In the genomic region with DNA sequence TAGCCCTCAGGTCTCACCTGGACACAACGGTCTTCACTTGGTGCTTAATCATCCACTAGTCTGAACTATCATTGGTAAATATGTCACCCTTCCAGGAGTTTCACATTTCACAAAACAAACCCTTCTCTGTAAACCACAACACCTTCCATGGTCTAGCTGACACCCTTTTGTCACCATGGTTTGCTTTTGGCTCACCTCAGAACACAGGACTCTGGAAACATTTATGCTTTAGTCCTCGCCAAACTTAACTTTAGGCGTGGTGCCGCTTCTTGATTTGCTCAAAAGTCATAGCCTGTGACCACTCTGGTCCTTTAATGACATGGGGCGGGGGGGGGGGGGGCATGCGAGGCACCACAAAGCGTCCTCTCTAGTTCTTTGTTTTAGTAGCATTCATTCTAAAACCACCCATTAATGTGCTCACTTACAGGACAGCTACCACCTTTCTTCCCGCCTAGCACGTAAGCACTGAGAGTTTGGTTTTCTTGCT, we compare ENCODE assay signal across 7 mouse cellular contexts. TPM values are rescaled to one million over a fixed set of nuclear protein-coding genes. Genes with fewer than 3 reads are reported as not detected.
A peak's percentile ranks its signal among the peaks of the same experiment; 100 is the strongest.
DNase-seq lines count a peak whose midpoint lies in the region; ATAC-seq and TF ChIP-seq lines count a peak whose summit lies in the region.

No protein-coding gene starts in this region.

- TF ChIP-seq EP300 in stomach, postnatal 0 days (optimal IDR thresholded peaks at IDR 0.05), result no peak

- peak overlapping the region; percentile 70 for H3K4me2 ChIP-seq in forebrain, embryonic 13.5 days
- peak overlapping the region; percentile 96 for H3K4me2 ChIP-seq in liver, embryonic 12.5 days
- peak overlapping the region; percentile 48 for H3K4me2 ChIP-seq in stomach, postnatal 0 days (replicated peaks; ENCODE audit: low read depth)

- H3K36me3 ChIP-seq in spleen, adult 2 months (ENCODE audit: control insufficient read depth, insufficient read depth, low read length), result no peaks in the 10 kb centered on the region
- H3K36me3 ChIP-seq in forebrain, embryonic 13.5 days (ENCODE audit: poor library complexity, severe bottlenecking), result peaks cover under 1% of the 10 kb centered on the region; the same call in 1 of the 2 replicates
- H3K36me3 ChIP-seq in liver, embryonic 12.5 days, result peaks cover 14% of the 10 kb centered on the region
- H3K36me3 ChIP-seq in stomach, postnatal 0 days (ENCODE audit: control insufficient read depth, insufficient read depth, low read length), result no peaks in the 10 kb centered on the region

- no peak for ATAC-seq in forebrain, embryonic 13.5 days
- no peak for ATAC-seq in liver, embryonic 12.5 days
- ATAC-seq in stomach, postnatal 0 days (ENCODE audit: low FRiP score, low TSS enrichment), result no peak

- H3K27me3 ChIP-seq in spleen, adult 2 months (ENCODE audit: control insufficient read depth, insufficient read depth, low read length), result no peaks in the 10 kb centered on the region
- no peaks in the 10 kb centered on the region for H3K27me3 ChIP-seq in forebrain, embryonic 13.5 days
- H3K27me3 ChIP-seq in liver, embryonic 12.5 days (replicated peaks), result no peaks in the 10 kb centered on the region
- H3K27me3 ChIP-seq in stomach, postnatal 0 days (ENCODE audit: control insufficient read depth, insufficient read depth, low read length), result no peaks in the 10 kb centered on the region

- no peaks in the 10 kb centered on the region for H3K9me3 ChIP-seq in forebrain, embryonic 13.5 days (replicated peaks)
- H3K9me3 ChIP-seq in liver, embryonic 12.5 days (replicated peaks), result no peaks in the 10 kb centered on the region
- H3K9me3 ChIP-seq in stomach, postnatal 0 days (ENCODE audit: control insufficient read depth, low read length), result no peaks in the 10 kb centered on the region

- H3K4me1 ChIP-seq in spleen, adult 2 months (ENCODE audit: control insufficient read depth, insufficient read depth, insufficient read length), result peaks cover 37% of the 10 kb centered on the region; the same call in 1 of the 2 replicates
- peaks cover 38% of the 10 kb centered on the region for H3K4me1 ChIP-seq in forebrain, embryonic 13.5 days
- peaks cover 43% of the 10 kb centered on the region for H3K4me1 ChIP-seq in liver, embryonic 12.5 days
- H3K4me1 ChIP-seq in stomach, postnatal 0 days (replicated peaks; ENCODE audit: control insufficient read depth, insufficient read depth), result no peaks in the 10 kb centered on the region; the same call in 1 of the 2 replicates

- peak overlapping the region; percentile 71 for H3K9ac ChIP-seq in forebrain, embryonic 13.5 days
- peak overlapping the region; percentile 97 for H3K9ac ChIP-seq in liver, embryonic 12.5 days
- peak overlapping the region; percentile 68 for H3K9ac ChIP-seq in stomach, postnatal 0 days (ENCODE audit: low read length)

- TF ChIP-seq CTCF in spleen, adult 2 months (IDR thresholded peaks at IDR 0.05; ENCODE audit: extremely low read depth, insufficient read depth, insufficient read length, insufficient replicate concordance), result no peak
- TF ChIP-seq CTCF in stomach, postnatal 0 days (IDR thresholded peaks at IDR 0.05; ENCODE audit: low read depth), result no peak

- DNase-seq in spleen, adult 2 months (ENCODE audit: low read depth in 1 of 2, low spot score in 2 of 2), result no peak
- DNase-seq in spleen, postnatal 10 days (ENCODE audit: low spot score in 2 of 2), result no peak
- DNase-seq in stomach, postnatal 0 days (ENCODE audit: low spot score), result no peak
- no peak for DNase-seq in retina, embryonic 14.5 days (ENCODE audit: low spot score)
- DNase-seq in kidney, adult 9 months, result no peak

- 13% methylated on average over 9 of the region's 9 CpGs for WGBS in spleen, adult 2 months
- WGBS in forebrain, embryonic 13.5 days, result 44% methylated on average over 9 of the region's 9 CpGs
- WGBS in liver, embryonic 12.5 days (ENCODE audit: insufficient replicate concordance), result 34% methylated on average over 9 of the region's 9 CpGs
- 30% methylated on average over 9 of the region's 9 CpGs for WGBS in stomach, postnatal 0 days

- TF ChIP-seq POLR2A in spleen, adult 2 months (IDR thresholded peaks at IDR 0.05; ENCODE audit: low read depth, low read length), result no peak

- H3K4me3 ChIP-seq in spleen, adult 2 months (ENCODE audit: extremely low read depth, insufficient read depth, insufficient read length), result peak overlapping the region; percentile 55; the same call in 1 of the 2 replicates
- H3K4me3 ChIP-seq in forebrain, embryonic 13.5 days, result peak overlapping the region; percentile 87
- peak overlapping the region; percentile 97 for H3K4me3 ChIP-seq in liver, embryonic 12.5 days
- peak overlapping the region; percentile 64 for H3K4me3 ChIP-seq in stomach, postnatal 0 days (ENCODE audit: low read depth, low read length)

- H3K27ac ChIP-seq in spleen, adult 2 months (ENCODE audit: insufficient read depth, low read length), result peak overlapping the region; percentile 99
- H3K27ac ChIP-seq in forebrain, embryonic 13.5 days, result peak overlapping the region; percentile 95
- peak overlapping the region; percentile 98; the same call in 1 of the 2 replicates for H3K27ac ChIP-seq in liver, embryonic 12.5 days
- H3K27ac ChIP-seq in stomach, postnatal 0 days (replicated peaks), result peak overlapping the region; percentile 97

RNA-seq across cellular contexts. Expression of a gene that starts 1.0 kb away (rescaled TPM):
- 189 and 229 TPM in 2 replicates for polyA plus RNA-seq in spleen, adult 2 months (2012; rRNA removed)
- 24.9 and 26.9 TPM in 2 replicates for polyA plus RNA-seq in forebrain, embryonic 13.5 days (2015; fragmentation: Nextera tagmentation; extraction: Ambion mirVana)
- polyA plus RNA-seq in liver, embryonic 12.5 days (2016; fragmentation: Nextera tagmentation; extraction: Ambion mirVana), result 44.1 and 44.6 TPM in 2 replicates
- 17.7 and 19.0 TPM in 2 replicates for polyA plus RNA-seq in stomach, postnatal 0 days (2015; fragmentation: Nextera tagmentation; extraction: Ambion mirVana)

RNA-seq across cellular contexts. Expression of a gene that starts 17.2 kb away (rescaled TPM):
- 0.64 and 1.6 TPM in 2 replicates for polyA plus RNA-seq in spleen, adult 2 months (2012; rRNA removed)
- polyA plus RNA-seq in forebrain, embryonic 13.5 days (2015; fragmentation: Nextera tagmentation; extraction: Ambion mirVana), result not detected in 2 replicates
- 55.9 and 57.0 TPM in 2 replicates for polyA plus RNA-seq in liver, embryonic 12.5 days (2016; fragmentation: Nextera tagmentation; extraction: Ambion mirVana)
- 0.41 and 0.68 TPM in 2 replicates for polyA plus RNA-seq in stomach, postnatal 0 days (2015; fragmentation: Nextera tagmentation; extraction: Ambion mirVana)

RNA-seq across cellular contexts. Expression of a gene that starts 20.2 kb away (rescaled TPM):
- 16.2 and 33.9 TPM in 2 replicates for polyA plus RNA-seq in spleen, adult 2 months (2012; rRNA removed)
- polyA plus RNA-seq in forebrain, embryonic 13.5 days (2015; fragmentation: Nextera tagmentation; extraction: Ambion mirVana), result 1.6 and 2.2 TPM in 2 replicates
- not detected in 2 replicates for polyA plus RNA-seq in liver, embryonic 12.5 days (2016; fragmentation: Nextera tagmentation; extraction: Ambion mirVana)
- polyA plus RNA-seq in stomach, postnatal 0 days (2015; fragmentation: Nextera tagmentation; extraction: Ambion mirVana), result 0.13 and 0.28 TPM in 2 replicates

RNA-seq across cellular contexts. Expression of a gene that starts 28.8 kb away (rescaled TPM):
- polyA plus RNA-seq in spleen, adult 2 months (2012; rRNA removed), result not detected in 2 replicates
- 0.60 TPM in 1 of 2 replicates, not detected in the other for polyA plus RNA-seq in forebrain, embryonic 13.5 days (2015; fragmentation: Nextera tagmentation; extraction: Ambion mirVana)
- not detected in 2 replicates for polyA plus RNA-seq in liver, embryonic 12.5 days (2016; fragmentation: Nextera tagmentation; extraction: Ambion mirVana)
- polyA plus RNA-seq in stomach, postnatal 0 days (2015; fragmentation: Nextera tagmentation; extraction: Ambion mirVana), result not detected in 2 replicates

RNA-seq across cellular contexts. Expression of a gene that starts 44.1 kb away (rescaled TPM):
- polyA plus RNA-seq in spleen, adult 2 months (2012; rRNA removed), result 12.8 and 14.2 TPM in 2 replicates
- 639 and 641 TPM in 2 replicates for polyA plus RNA-seq in forebrain, embryonic 13.5 days (2015; fragmentation: Nextera tagmentation; extraction: Ambion mirVana)
- 24.2 and 27.0 TPM in 2 replicates for polyA plus RNA-seq in liver, embryonic 12.5 days (2016; fragmentation: Nextera tagmentation; extraction: Ambion mirVana)
- 39.3 and 40.4 TPM in 2 replicates for polyA plus RNA-seq in stomach, postnatal 0 days (2015; fragmentation: Nextera tagmentation; extraction: Ambion mirVana)

Comparison
In these comparisons a context has a peak if more than half of its experiments do, and no peak if none do; other contexts are left out.
1. RNA of a gene that starts 17.2 kb away (polyA plus RNA-seq): 55.9 to 57.0 TPM in liver, embryonic 12.5 days; 0.64 to 1.6 TPM in spleen, adult 2 months, 0.41 to 0.68 TPM in stomach, postnatal 0 days and not detected in forebrain, embryonic 13.5 days; every median in the first group is over 10 times any median in the second.
2. Peak in every context shown above with its lines, with median percentiles within 50 percentile points of each other: H3K27ac ChIP-seq, H3K4me3 ChIP-seq, H3K4me2 ChIP-seq and H3K9ac ChIP-seq.